In genomic region chr6:128855477-128855876, GRCm38 (mm10) we compare ENCODE assay signal across 16 mouse cellular contexts. TPM values are rescaled to one million over a fixed set of nuclear protein-coding genes. Genes with fewer than 3 reads are reported as not detected.
DNase-seq lines count a peak whose midpoint lies in the region; ATAC-seq and TF ChIP-seq lines count a peak whose summit lies in the region.
"Had no signal": no experiment of that assay in that cellular context is flagged by ENCODE, and none has a peak within 500 bp of the region (broad histone marks: within the 10 kb centered on the region; RNA-seq: fewer than 3 reads in every experiment).

No protein-coding gene starts in this region.

- TF ChIP-seq POLR2A in small intestine, adult 2 months (IDR thresholded peaks at IDR 0.05; ENCODE audit: low read depth, low read length): no peak

- TF ChIP-seq EP300 in stomach, postnatal 0 days (optimal IDR thresholded peaks at IDR 0.05): no peak

- no peak for DNase-seq in lung, adult 18-20 months
- DNase-seq in stomach, postnatal 0 days (ENCODE audit: low spot score): no peak
- DNase-seq: liver, embryonic 13.5 days had no signal

- H3K4me3 ChIP-seq in intestine, embryonic 15.5 days (replicated peaks): no peak overlapping the region
- no peak overlapping the region for H3K4me3 ChIP-seq in intestine, postnatal 0 days (ENCODE audit: low read depth, low read length)
- no peak overlapping the region for H3K4me3 ChIP-seq in lung, embryonic 15.5 days
- H3K4me3 ChIP-seq in stomach, embryonic 15.5 days (replicated peaks): no peak overlapping the region
- H3K4me3 ChIP-seq in stomach, postnatal 0 days (ENCODE audit: low read depth, low read length): no peak overlapping the region
- no peak overlapping the region for H3K4me3 ChIP-seq in small intestine, adult 2 months (ENCODE audit: low read depth, low read length)
- H3K4me3 ChIP-seq in forebrain, embryonic 13.5 days: no peak overlapping the region
- H3K4me3 ChIP-seq: embryonic facial prominence, embryonic 12.5 days; heart, embryonic 13.5 days; hindbrain, embryonic 12.5 days; limb, embryonic 13.5 days; liver, embryonic 13.5 days; midbrain, embryonic 10.5 days had no signal

- H3K36me3 ChIP-seq in intestine, embryonic 15.5 days: no peaks in the 10 kb centered on the region
- no peaks in the 10 kb centered on the region for H3K36me3 ChIP-seq in intestine, postnatal 0 days (ENCODE audit: control insufficient read depth, insufficient read depth)
- no peaks in the 10 kb centered on the region for H3K36me3 ChIP-seq in lung, embryonic 15.5 days
- H3K36me3 ChIP-seq in stomach, embryonic 15.5 days: no peaks in the 10 kb centered on the region
- H3K36me3 ChIP-seq in stomach, postnatal 0 days (ENCODE audit: control insufficient read depth, insufficient read depth, low read length): no peaks in the 10 kb centered on the region
- no peaks in the 10 kb centered on the region for H3K36me3 ChIP-seq in small intestine, adult 2 months (ENCODE audit: control insufficient read depth, insufficient read depth, low read length)
- no peaks in the 10 kb centered on the region for H3K36me3 ChIP-seq in forebrain, embryonic 13.5 days (ENCODE audit: poor library complexity, severe bottlenecking)
- H3K36me3 ChIP-seq: embryonic facial prominence, embryonic 12.5 days; heart, embryonic 13.5 days; hindbrain, embryonic 12.5 days; limb, embryonic 13.5 days; liver, embryonic 13.5 days; midbrain, embryonic 10.5 days had no signal

- no peaks in the 10 kb centered on the region for H3K9me3 ChIP-seq in intestine, embryonic 15.5 days
- H3K9me3 ChIP-seq in intestine, postnatal 0 days (ENCODE audit: control insufficient read depth): no peaks in the 10 kb centered on the region
- H3K9me3 ChIP-seq in lung, embryonic 15.5 days: no peaks in the 10 kb centered on the region
- H3K9me3 ChIP-seq in stomach, embryonic 15.5 days: no peaks in the 10 kb centered on the region
- H3K9me3 ChIP-seq in stomach, postnatal 0 days (ENCODE audit: control insufficient read depth, low read length): no peaks in the 10 kb centered on the region
- H3K9me3 ChIP-seq in forebrain, embryonic 13.5 days (replicated peaks): no peaks in the 10 kb centered on the region
- H3K9me3 ChIP-seq: embryonic facial prominence, embryonic 12.5 days; heart, embryonic 13.5 days; hindbrain, embryonic 12.5 days; limb, embryonic 13.5 days; liver, embryonic 13.5 days; midbrain, embryonic 10.5 days had no signal

- ATAC-seq in intestine, embryonic 15.5 days: peak; percentile 44; the same call in 1 of the 2 replicates
- ATAC-seq in intestine, postnatal 0 days: no peak
- no peak for ATAC-seq in lung, embryonic 15.5 days (ENCODE audit: borderline replicate concordance, extremely low read depth, low FRiP score, low TSS enrichment)
- no peak for ATAC-seq in stomach, embryonic 15.5 days (ENCODE audit: insufficient read depth, low FRiP score, low read depth)
- ATAC-seq in stomach, postnatal 0 days (ENCODE audit: low FRiP score, low TSS enrichment): no peak
- ATAC-seq in forebrain, embryonic 13.5 days: no peak

- no peaks in the 10 kb centered on the region for H3K27me3 ChIP-seq in intestine, embryonic 15.5 days (replicated peaks)
- no peaks in the 10 kb centered on the region for H3K27me3 ChIP-seq in intestine, postnatal 0 days (replicated peaks; ENCODE audit: control insufficient read depth, insufficient read depth, low read length)
- H3K27me3 ChIP-seq in lung, embryonic 15.5 days: no peaks in the 10 kb centered on the region
- H3K27me3 ChIP-seq in stomach, embryonic 15.5 days (replicated peaks): no peaks in the 10 kb centered on the region
- H3K27me3 ChIP-seq in stomach, postnatal 0 days (ENCODE audit: control insufficient read depth, insufficient read depth, low read length): no peaks in the 10 kb centered on the region
- H3K27me3 ChIP-seq in small intestine, adult 2 months (ENCODE audit: control insufficient read depth, insufficient read depth, low read length): no peaks in the 10 kb centered on the region
- no peaks in the 10 kb centered on the region for H3K27me3 ChIP-seq in forebrain, embryonic 13.5 days
- H3K27me3 ChIP-seq: embryonic facial prominence, embryonic 12.5 days; heart, embryonic 13.5 days; hindbrain, embryonic 12.5 days; liver, embryonic 13.5 days had no signal

- H3K9ac ChIP-seq in intestine, embryonic 15.5 days: no peak overlapping the region
- no peak overlapping the region for H3K9ac ChIP-seq in intestine, postnatal 0 days (ENCODE audit: low read depth, low read length)
- no peak overlapping the region for H3K9ac ChIP-seq in lung, embryonic 15.5 days
- no peak overlapping the region for H3K9ac ChIP-seq in stomach, embryonic 15.5 days
- no peak overlapping the region for H3K9ac ChIP-seq in stomach, postnatal 0 days (ENCODE audit: low read length)
- H3K9ac ChIP-seq in forebrain, embryonic 13.5 days: no peak overlapping the region
- H3K9ac ChIP-seq: embryonic facial prominence, embryonic 12.5 days; heart, embryonic 13.5 days; hindbrain, embryonic 12.5 days; limb, embryonic 13.5 days; liver, embryonic 13.5 days had no signal

- TF ChIP-seq CTCF in intestine, postnatal 0 days (IDR thresholded peaks at IDR 0.05; ENCODE audit: low read depth): no peak
- TF ChIP-seq CTCF in stomach, postnatal 0 days (IDR thresholded peaks at IDR 0.05; ENCODE audit: low read depth): no peak
- no peak for TF ChIP-seq CTCF in small intestine, adult 2 months (IDR thresholded peaks at IDR 0.05; ENCODE audit: extremely low read depth, insufficient read length, insufficient replicate concordance, low read depth, low read length)

- no peak overlapping the region for H3K4me2 ChIP-seq in intestine, embryonic 15.5 days (replicated peaks)
- H3K4me2 ChIP-seq in intestine, postnatal 0 days (replicated peaks; ENCODE audit: low read depth): no peak overlapping the region
- no peak overlapping the region for H3K4me2 ChIP-seq in lung, embryonic 15.5 days
- no peak overlapping the region for H3K4me2 ChIP-seq in stomach, embryonic 15.5 days
- H3K4me2 ChIP-seq in stomach, postnatal 0 days (replicated peaks; ENCODE audit: low read depth): no peak overlapping the region
- no peak overlapping the region for H3K4me2 ChIP-seq in forebrain, embryonic 13.5 days
- H3K4me2 ChIP-seq: embryonic facial prominence, embryonic 12.5 days; heart, embryonic 13.5 days; hindbrain, embryonic 12.5 days; limb, embryonic 13.5 days; liver, embryonic 13.5 days had no signal

- 51% methylated on average over 1 of the region's 1 CpGs for WGBS in intestine, embryonic 15.5 days
- WGBS in intestine, postnatal 0 days: 18% methylated on average over 1 of the region's 1 CpGs
- 43% methylated on average over 1 of the region's 1 CpGs for WGBS in lung, embryonic 15.5 days
- 65% methylated on average over 1 of the region's 1 CpGs for whole genome bisulfite sequencing in stomach, embryonic 15.5 days
- WGBS in stomach, postnatal 0 days: 70% methylated on average over 1 of the region's 1 CpGs
- 24% methylated on average over 1 of the region's 1 CpGs for WGBS in small intestine, adult 2 months
- 83% methylated on average over 1 of the region's 1 CpGs for WGBS in forebrain, embryonic 13.5 days

- H3K27ac ChIP-seq in intestine, embryonic 15.5 days: no peak overlapping the region
- no peak overlapping the region for H3K27ac ChIP-seq in intestine, postnatal 0 days (ENCODE audit: low read depth, low read length)
- H3K27ac ChIP-seq in lung, embryonic 15.5 days: peak overlapping the region; percentile 55
- peak overlapping the region; percentile 14; the same call in 1 of the 2 replicates for H3K27ac ChIP-seq in stomach, embryonic 15.5 days
- H3K27ac ChIP-seq in stomach, postnatal 0 days (replicated peaks): no peak overlapping the region
- H3K27ac ChIP-seq in small intestine, adult 2 months (ENCODE audit: insufficient read depth, low read depth, low read length): peak overlapping the region; percentile 68
- no peak overlapping the region for H3K27ac ChIP-seq in forebrain, embryonic 13.5 days
- H3K27ac ChIP-seq: embryonic facial prominence, embryonic 12.5 days; hindbrain, embryonic 12.5 days; limb, embryonic 13.5 days; liver, embryonic 13.5 days; midbrain, embryonic 10.5 days had no signal

- H3K4me1 ChIP-seq in intestine, embryonic 15.5 days (replicated peaks): 0 out of 2 replicates have a peak, but pooled peaks cover 2% of the 10 kb centered on the region
- peaks cover 4% of the 10 kb centered on the region; the same call in 1 of the 2 replicates for H3K4me1 ChIP-seq in intestine, postnatal 0 days (replicated peaks; ENCODE audit: control insufficient read depth, insufficient read depth, low read length)
- H3K4me1 ChIP-seq in lung, embryonic 15.5 days: peaks cover 19% of the 10 kb centered on the region
- H3K4me1 ChIP-seq in stomach, embryonic 15.5 days: no peaks in the 10 kb centered on the region; the same call in 1 of the 2 replicates
- H3K4me1 ChIP-seq in stomach, postnatal 0 days (replicated peaks; ENCODE audit: control insufficient read depth, insufficient read depth): no peaks in the 10 kb centered on the region
- H3K4me1 ChIP-seq in small intestine, adult 2 months (ENCODE audit: control insufficient read depth, insufficient read depth, insufficient read length, low read length): peaks cover 11% of the 10 kb centered on the region; the same call in 1 of the 2 replicates
- H3K4me1 ChIP-seq in forebrain, embryonic 13.5 days: no peaks in the 10 kb centered on the region
- H3K4me1 ChIP-seq: embryonic facial prominence, embryonic 12.5 days; hindbrain, embryonic 12.5 days; midbrain, embryonic 10.5 days had no signal

RNA-seq across cellular contexts. Expression of gene Klrb1b, which starts 29.3 kb away (rescaled TPM):
- polyA plus RNA-seq in intestine, embryonic 15.5 days (2015; fragmentation: Nextera tagmentation; extraction: Ambion mirVana): 1.2 TPM in 2 replicates
- polyA plus RNA-seq in intestine, postnatal 0 days (2015; fragmentation: Nextera tagmentation; extraction: Ambion mirVana): 0.35 and 0.80 TPM in 2 replicates
- 0.16 and 0.18 TPM in 2 replicates for polyA plus RNA-seq in lung, embryonic 15.5 days (2015; fragmentation: Nextera tagmentation; extraction: Ambion mirVana)
- 0.35 and 0.60 TPM in 2 replicates for polyA plus RNA-seq in stomach, embryonic 15.5 days (2015; fragmentation: Nextera tagmentation; extraction: Ambion mirVana)
- polyA plus RNA-seq in stomach, postnatal 0 days (2015; fragmentation: Nextera tagmentation; extraction: Ambion mirVana): 0.16 and 0.19 TPM in 2 replicates
- polyA plus RNA-seq in small intestine, adult 2 months (2012; rRNA removed): 0.25 TPM in 1 of 2 replicates, not detected in the other
- polyA plus RNA-seq in forebrain, embryonic 13.5 days (2015; fragmentation: Nextera tagmentation; extraction: Ambion mirVana): not detected in 2 replicates
- polyA plus RNA-seq: adrenal gland, adult 2 months; embryonic facial prominence, embryonic 12.5 days; forebrain, embryonic 11.5 days; heart, embryonic 13.5 days; hindbrain, embryonic 12.5 days; limb, embryonic 13.5 days; liver, embryonic 13.5 days; midbrain, embryonic 10.5 days had no signal

RNA-seq across cellular contexts. Expression of gene Gm44511, which starts 29.4 kb away (rescaled TPM):
- polyA plus RNA-seq in intestine, embryonic 15.5 days (2015; fragmentation: Nextera tagmentation; extraction: Ambion mirVana): not detected in 2 replicates
- polyA plus RNA-seq in intestine, postnatal 0 days (2015; fragmentation: Nextera tagmentation; extraction: Ambion mirVana): 0.25 TPM in 1 of 2 replicates, not detected in the other
- polyA plus RNA-seq in lung, embryonic 15.5 days (2015; fragmentation: Nextera tagmentation; extraction: Ambion mirVana): not detected in 2 replicates
- polyA plus RNA-seq in stomach, embryonic 15.5 days (2015; fragmentation: Nextera tagmentation; extraction: Ambion mirVana): 0.21 TPM in 1 of 2 replicates, not detected in the other
- not detected in 2 replicates for polyA plus RNA-seq in stomach, postnatal 0 days (2015; fragmentation: Nextera tagmentation; extraction: Ambion mirVana)
- polyA plus RNA-seq in small intestine, adult 2 months (2012; rRNA removed): 0.46 TPM in 1 of 2 replicates, not detected in the other
- polyA plus RNA-seq in forebrain, embryonic 13.5 days (2015; fragmentation: Nextera tagmentation; extraction: Ambion mirVana): not detected in 2 replicates
- polyA plus RNA-seq: adrenal gland, adult 2 months; embryonic facial prominence, embryonic 12.5 days; forebrain, embryonic 11.5 days; heart, embryonic 13.5 days; hindbrain, embryonic 12.5 days; limb, embryonic 13.5 days; midbrain, embryonic 10.5 days had no signal

RNA-seq across cellular contexts. Expression of gene Clec2i, which starts 31.9 kb away (rescaled TPM):
- polyA plus RNA-seq in intestine, embryonic 15.5 days (2015; fragmentation: Nextera tagmentation; extraction: Ambion mirVana): 0.19 and 0.21 TPM in 2 replicates
- polyA plus RNA-seq in intestine, postnatal 0 days (2015; fragmentation: Nextera tagmentation; extraction: Ambion mirVana): 0.18 and 0.21 TPM in 2 replicates
- polyA plus RNA-seq in lung, embryonic 15.5 days (2015; fragmentation: Nextera tagmentation; extraction: Ambion mirVana): 0.24 and 0.32 TPM in 2 replicates
- polyA plus RNA-seq in stomach, embryonic 15.5 days (2015; fragmentation: Nextera tagmentation; extraction: Ambion mirVana): 0.34 and 0.45 TPM in 2 replicates
- 0.06 and 0.17 TPM in 2 replicates for polyA plus RNA-seq in stomach, postnatal 0 days (2015; fragmentation: Nextera tagmentation; extraction: Ambion mirVana)
- 0.03 TPM in 1 of 2 replicates, not detected in the other for polyA plus RNA-seq in small intestine, adult 2 months (2012; rRNA removed)
- polyA plus RNA-seq in forebrain, embryonic 13.5 days (2015; fragmentation: Nextera tagmentation; extraction: Ambion mirVana): not detected in 2 replicates
- polyA plus RNA-seq: adrenal gland, adult 2 months; embryonic facial prominence, embryonic 12.5 days; forebrain, embryonic 11.5 days; heart, embryonic 13.5 days; hindbrain, embryonic 12.5 days; midbrain, embryonic 10.5 days had no signal

RNA-seq across cellular contexts. Expression of gene BC035044, which starts 35.4 kb away (rescaled TPM):
- polyA plus RNA-seq in intestine, embryonic 15.5 days (2015; fragmentation: Nextera tagmentation; extraction: Ambion mirVana): 1.7 and 1.9 TPM in 2 replicates
- 1.2 and 1.4 TPM in 2 replicates for polyA plus RNA-seq in intestine, postnatal 0 days (2015; fragmentation: Nextera tagmentation; extraction: Ambion mirVana)
- polyA plus RNA-seq in lung, embryonic 15.5 days (2015; fragmentation: Nextera tagmentation; extraction: Ambion mirVana): 0.83 and 1.4 TPM in 2 replicates
- 1.6 TPM in 2 replicates for polyA plus RNA-seq in stomach, embryonic 15.5 days (2015; fragmentation: Nextera tagmentation; extraction: Ambion mirVana)
- polyA plus RNA-seq in stomach, postnatal 0 days (2015; fragmentation: Nextera tagmentation; extraction: Ambion mirVana): 0.59 and 0.68 TPM in 2 replicates
- 0.52 and 0.74 TPM in 2 replicates for polyA plus RNA-seq in small intestine, adult 2 months (2012; rRNA removed)
- polyA plus RNA-seq in forebrain, embryonic 13.5 days (2015; fragmentation: Nextera tagmentation; extraction: Ambion mirVana): 0.17 and 0.29 TPM in 2 replicates

Comparison
In these comparisons a context has a peak if more than half of its experiments do, and no peak if none do; other contexts are left out.
1. H3K27ac ChIP-seq: peak in lung, embryonic 15.5 days (single experiment), stomach, embryonic 15.5 days (single experiment) and small intestine, adult 2 months (single experiment); none in intestine, embryonic 15.5 days (single experiment), intestine, postnatal 0 days (single experiment), stomach, postnatal 0 days (single experiment) and forebrain, embryonic 13.5 days (single experiment).